Mouse (Mus musculus) hindbrain, embryonic 11.5 days (tissue): ENCODE results near the gene Cnot6. TPM values are rescaled to one million over a fixed set of nuclear protein-coding genes. Genes with fewer than 3 reads are reported as not detected.
A peak's percentile ranks its signal among the peaks of the same experiment; 100 is the strongest.

ENCODE experiments used
- ATAC-seq: fragments of 200-750 bp; cut with Nextera tagmentation; 2 replicates; pipeline ENCODE4 v1.8.0; 2017; ENCODE audit warnings: mild to moderate bottlenecking, moderate TSS enrichment, moderate library complexity; ENCODE audit not compliant: low FRiP score
- DNase-seq: peaks from one replicate; pipeline ENCODE4 v3.0.0-alpha.2; 2015; ENCODE audit warnings: low spot score
- H3K27ac ChIP-seq: fragments of 300-500 bp; sonication (generic); 2 replicates; pipeline ENCODE4 v1.5.1; 2014; ENCODE audit warnings: mild to moderate bottlenecking, low read depth, low read length
- H3K27me3 ChIP-seq: fragments of 300-500 bp; sonication (generic); 2 replicates; pipeline ENCODE4 v1.6.1; 2014; ENCODE audit warnings: mild to moderate bottlenecking, low read length, moderate library complexity, mixed read lengths; ENCODE audit not compliant: control insufficient read depth, insufficient read depth
- H3K36me3 ChIP-seq: fragments of 300-500 bp; sonication (generic); 2 replicates; pipeline ENCODE4 v1.6.1; 2014; ENCODE audit warnings: mild to moderate bottlenecking, low read length, moderate library complexity, mixed read lengths; ENCODE audit not compliant: control insufficient read depth, insufficient read depth
- H3K4me1 ChIP-seq: fragments of 300-500 bp; sonication (generic); replicated peaks from 2 replicates; pipeline ENCODE4 v1.6.1; 2014; ENCODE audit warnings: low read length, mixed read lengths; ENCODE audit not compliant: control insufficient read depth, insufficient read depth
- H3K4me2 ChIP-seq: fragments of 300-500 bp; sonication (generic); replicated peaks from 2 replicates; pipeline ENCODE4 v1.6.1; 2014; ENCODE audit warnings: mild to moderate bottlenecking, low read depth, low read length
- H3K4me3 ChIP-seq: fragments of 300-500 bp; sonication (generic); 2 replicates; pipeline ENCODE4 v1.5.1; 2014; ENCODE audit warnings: low read depth, low read length
- H3K9ac ChIP-seq: fragments of 300-500 bp; sonication (generic); 2 replicates; pipeline ENCODE4 v1.6.1; 2014; ENCODE audit warnings: low read depth, low read length
- H3K9me3 ChIP-seq: fragments of 300-500 bp; sonication (generic); 2 replicates; pipeline ENCODE4 v1.6.1; 2016; ENCODE audit warnings: low read length; ENCODE audit not compliant: control insufficient read depth
- WGBS: fragments of 180-500 bp; shearing (Covaris S2); extraction: QIAGEN DNeasy Blood & Tissue Kit; methylation state at CpG from one replicate; pipeline ENCODE4 v1.1.7; 2014; 5-methylcytosine and 5-hydroxymethylcytosine counted together
- polyA plus RNA-seq: library from polyadenylated mRNA; unstranded; fragments of >200 nt; fragmentation: Nextera tagmentation; extraction: Ambion mirVana; gene quantifications from 2 replicates; pipeline ENCODE4 v1.2.1, GENCODE M21; 2014

The Cnot6 gene
- polyA plus RNA-seq, 1 experiment from 2014 or later = 65.3 TPM

DNA sequence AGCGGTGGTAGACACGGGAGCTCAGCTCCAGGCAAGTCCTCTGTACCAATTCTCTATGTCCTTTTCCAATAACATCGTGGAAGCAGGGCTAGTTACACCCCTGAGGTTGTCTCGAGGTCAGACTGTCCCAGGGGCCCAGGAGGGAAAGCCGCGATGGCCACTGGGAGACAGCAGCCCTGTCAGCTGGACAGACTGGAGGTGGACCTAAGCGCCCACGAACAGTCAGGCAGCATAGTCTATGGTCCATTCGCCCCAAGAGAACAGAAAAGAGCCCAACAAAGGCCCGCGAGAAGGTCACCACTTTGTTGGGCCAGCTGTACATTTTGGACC is 59.5 kb downstream of the Cnot6 start:
- Histone ChIP-seq H3K36me3 (no peaks in the 10 kb centered on the region), H3K4me3 (no peak overlapping the region), H3K9me3 (no peaks in the 10 kb centered on the region), H3K4me2 (no peak overlapping the region), H3K27me3 (no peaks in the 10 kb centered on the region), H3K9ac (no peak overlapping the region), H3K4me1 (no peaks in the 10 kb centered on the region), H3K27ac (no peak overlapping the region)
- WGBS = 44% methylated on average over 11 of the region's 11 CpGs
- ATAC-seq = peak; percentile 31; the same call in 1 of the 2 replicates
- DNase-seq = peak; percentile 35

- no peak overlapping the region for H3K4me2 ChIP-seq
- H3K4me3 ChIP-seq = no peak overlapping the region
- DNase-seq (peak; percentile 91), ATAC-seq (peak; percentile 68; the same call in 1 of the 2 replicates)
- WGBS = 26% methylated on average over 19 of the region's 19 CpGs
- no peaks in the 10 kb centered on the region for H3K9me3 ChIP-seq
- H3K27ac ChIP-seq = no peak overlapping the region
- no peaks in the 10 kb centered on the region for H3K4me1 ChIP-seq
- no peaks in the 10 kb centered on the region for H3K36me3 ChIP-seq
- no peaks in the 10 kb centered on the region for H3K27me3 ChIP-seq
- H3K9ac ChIP-seq = no peak overlapping the region
Observed at GRCm38 (mm10) chr11:49652401-49653078, 60.0 kb downstream of the Cnot6 start.

DNA sequence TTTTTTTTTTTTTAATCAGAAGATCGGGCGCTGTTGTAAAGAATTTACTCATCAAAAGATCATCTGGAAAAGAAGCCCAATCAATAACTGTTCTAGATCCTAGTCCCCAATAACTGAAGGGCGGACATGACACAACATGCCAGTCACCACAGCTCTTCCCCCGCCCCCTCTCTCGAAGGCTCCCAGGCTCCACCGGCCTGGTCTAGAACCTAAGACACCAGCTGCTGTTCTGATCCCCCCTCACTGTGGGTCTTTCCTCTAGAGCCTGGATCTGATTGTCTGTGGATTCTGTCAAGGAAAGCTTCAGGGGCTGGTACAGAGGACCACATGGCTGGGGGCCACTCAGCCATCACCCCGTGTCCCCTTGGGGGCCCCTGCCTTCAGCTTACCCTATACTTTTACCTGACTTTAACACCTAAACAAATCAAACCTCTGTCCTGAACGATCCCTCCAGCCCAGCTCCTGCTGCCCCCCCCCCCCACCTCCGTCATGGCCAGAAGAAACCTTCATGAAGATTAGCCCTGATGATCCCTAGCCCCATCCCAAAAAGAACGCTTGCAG is 60.7 kb downstream of the Cnot6 start:
- H3K36me3 ChIP-seq = no peaks in the 10 kb centered on the region
- DNase-seq (no peak), ATAC-seq (no peak)
- WGBS = 87% methylated on average over 10 of the region's 10 CpGs
- no peak overlapping the region for H3K9ac ChIP-seq
- H3K27ac ChIP-seq = no peak overlapping the region
- no peaks in the 10 kb centered on the region for H3K27me3 ChIP-seq
- H3K4me1 ChIP-seq = no peaks in the 10 kb centered on the region
- H3K4me2 ChIP-seq = no peak overlapping the region
- H3K4me3 ChIP-seq = no peak overlapping the region
- no peaks in the 10 kb centered on the region for H3K9me3 ChIP-seq

DNA sequence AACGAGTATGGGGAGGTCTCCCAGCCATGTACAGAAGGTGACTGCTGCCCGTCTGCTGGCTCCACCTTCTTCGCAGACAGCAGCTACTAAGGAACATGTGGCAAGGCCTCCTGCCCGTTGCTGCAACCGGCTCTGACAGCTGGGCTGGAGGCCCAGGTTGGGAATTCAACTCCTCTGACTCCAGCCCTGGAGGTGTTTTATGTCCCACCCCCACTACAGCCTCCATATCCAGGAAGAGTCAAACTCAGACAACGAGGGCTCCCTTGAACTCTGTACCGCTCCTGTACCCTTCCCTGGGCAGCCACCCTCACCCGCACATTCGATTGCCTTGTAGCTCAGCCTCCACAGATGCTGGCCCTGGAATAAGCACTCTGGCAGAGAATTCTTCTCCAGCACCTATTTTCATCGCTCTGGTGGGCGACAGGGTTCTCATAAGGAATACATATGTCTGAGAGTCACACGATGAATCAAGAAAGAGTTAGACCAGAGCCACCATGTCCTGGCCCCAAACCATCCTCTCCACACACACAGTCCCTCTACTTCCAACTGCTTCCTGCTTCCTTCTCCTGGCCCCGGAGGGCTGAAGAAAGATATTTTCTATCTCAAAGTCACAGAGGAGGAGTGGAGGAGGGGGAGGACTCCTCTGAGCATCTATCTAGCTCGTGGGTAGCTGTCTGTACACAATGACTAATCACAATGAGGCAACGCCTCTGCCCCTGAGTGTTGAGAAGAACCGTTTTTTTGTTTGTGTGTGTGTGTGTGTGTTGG is 61.3 kb downstream of the Cnot6 start:
- ATAC-seq (no peak), DNase-seq (no peak)
- H3K27me3 ChIP-seq = no peaks in the 10 kb centered on the region
- WGBS = 73% methylated on average over 16 of the region's 16 CpGs
- no peak overlapping the region for H3K27ac ChIP-seq
- H3K4me1 ChIP-seq = no peaks in the 10 kb centered on the region
- no peak overlapping the region for H3K4me3 ChIP-seq
- no peaks in the 10 kb centered on the region for H3K36me3 ChIP-seq
- H3K9ac ChIP-seq = no peak overlapping the region
- H3K4me2 ChIP-seq = no peak overlapping the region
- no peaks in the 10 kb centered on the region for H3K9me3 ChIP-seq

DNA sequence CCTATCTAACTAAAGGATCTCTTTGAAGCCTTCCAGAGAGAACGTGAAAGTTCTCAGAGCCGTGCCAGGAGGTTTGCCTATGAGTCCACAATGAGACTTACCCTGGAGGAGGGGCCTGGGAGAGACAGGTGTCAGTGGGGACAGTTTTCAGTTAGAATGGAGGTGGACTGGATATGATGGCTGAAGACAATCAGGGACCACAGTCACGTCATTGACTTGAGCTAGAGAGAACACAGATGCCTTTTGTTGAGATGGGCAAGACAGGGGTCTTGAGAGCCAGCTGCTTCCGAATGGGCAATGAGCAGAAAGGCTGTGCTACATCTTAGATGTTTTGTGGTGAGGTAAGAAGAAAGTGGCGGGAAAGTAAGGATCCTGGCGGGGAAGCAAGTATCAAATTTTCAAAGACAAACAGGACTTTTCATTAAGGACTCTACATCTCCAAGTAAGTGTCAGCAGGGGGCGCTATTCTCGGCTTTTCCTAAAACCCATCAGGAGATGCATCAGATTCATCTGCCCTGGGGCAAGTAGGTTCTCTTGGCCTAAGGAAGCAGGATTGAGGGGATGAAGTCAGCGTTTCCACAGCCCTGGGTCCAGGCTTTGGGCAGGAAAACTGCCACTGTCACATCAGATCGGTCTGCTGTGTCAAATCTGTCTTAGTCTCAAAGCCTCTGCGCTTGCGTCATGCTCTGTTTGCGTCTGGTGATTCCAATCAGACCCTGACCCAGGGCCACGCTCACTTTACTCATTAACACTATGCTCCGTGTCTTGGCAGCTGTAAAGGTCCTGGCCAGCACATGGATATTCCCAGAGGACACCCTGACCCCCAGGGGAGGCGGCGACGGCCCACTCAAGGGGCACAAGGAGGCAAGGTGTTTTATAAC is 62.2 kb downstream of the Cnot6 start:
- Histone ChIP-seq H3K36me3 (no peaks in the 10 kb centered on the region), H3K4me1 (no peaks in the 10 kb centered on the region), H3K27me3 (no peaks in the 10 kb centered on the region), H3K9ac (no peak overlapping the region), H3K4me3 (no peak overlapping the region), H3K27ac (no peak overlapping the region), H3K4me2 (no peak overlapping the region), H3K9me3 (no peaks in the 10 kb centered on the region)
- 60% methylated on average over 18 of the region's 18 CpGs for WGBS
- no peak for ATAC-seq
- peak; percentile 72 for DNase-seq

GRCm38 (mm10) chr11:49645677-49646076 is 66.8 kb downstream of the Cnot6 start:
- no peak overlapping the region for H3K27ac ChIP-seq
- WGBS = 62% methylated on average over 8 of the region's 8 CpGs
- H3K36me3 ChIP-seq = no peaks in the 10 kb centered on the region
- DNase-seq = no peak
- H3K9me3 ChIP-seq = no peaks in the 10 kb centered on the region
- H3K4me1 ChIP-seq = no peaks in the 10 kb centered on the region
- no peaks in the 10 kb centered on the region for H3K27me3 ChIP-seq
- H3K4me2 ChIP-seq = no peak overlapping the region
- no peak overlapping the region for H3K9ac ChIP-seq
- H3K4me3 ChIP-seq = no peak overlapping the region
- ATAC-seq = no peak

DNA sequence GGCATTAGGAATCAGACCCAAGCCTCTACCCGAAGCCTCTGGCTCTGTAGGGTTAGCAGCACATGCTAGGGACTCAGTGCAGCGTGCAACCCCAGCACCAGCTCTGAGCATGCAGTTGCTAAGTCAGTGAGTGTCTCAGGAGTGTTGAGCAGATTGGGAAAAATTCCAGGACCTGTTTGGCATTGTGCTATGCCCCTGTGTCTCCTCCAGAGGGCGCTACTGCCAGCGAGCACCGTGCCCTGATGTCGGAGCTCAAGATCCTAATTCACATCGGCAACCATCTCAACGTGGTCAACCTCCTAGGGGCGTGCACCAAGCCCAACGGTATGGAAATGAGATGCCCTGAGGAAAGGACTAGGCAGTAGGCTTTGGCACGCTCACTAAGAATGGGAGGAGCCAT is 76.1 kb downstream of the Cnot6 start:
- Histone ChIP-seq H3K4me2 (peak overlapping the region; percentile 17; the same call in 1 of the 2 replicates), H3K27me3 (peaks cover 35% of the 10 kb centered on the region), H3K4me3 (no peak overlapping the region), H3K36me3 (no peaks in the 10 kb centered on the region), H3K27ac (no peak overlapping the region), H3K9me3 (no peaks in the 10 kb centered on the region), H3K4me1 (peaks cover 3% of the 10 kb centered on the region; the same call in 1 of the 2 replicates), H3K9ac (no peak overlapping the region)
- ATAC-seq (0 out of 2 replicates have a peak, but pooled peaks have one; percentile 34), DNase-seq (peak; percentile 35)
- whole genome bisulfite sequencing = 4% methylated on average over 11 of the region's 11 CpGs

GRCm38 (mm10) chr11:49635671-49636070 is 76.9 kb downstream of the Cnot6 start:
- peaks cover 35% of the 10 kb centered on the region for H3K27me3 ChIP-seq

More at GRCm38 (mm10) chr11:49635671-49636070, 76.9 kb downstream of the Cnot6 start:
- no peak for DNase-seq
- Histone ChIP-seq H3K4me2 (no peak overlapping the region), H3K27ac (no peak overlapping the region), H3K4me3 (no peak overlapping the region), H3K9me3 (no peaks in the 10 kb centered on the region), H3K4me1 (peaks cover 3% of the 10 kb centered on the region; the same call in 1 of the 2 replicates), H3K36me3 (no peaks in the 10 kb centered on the region), H3K9ac (no peak overlapping the region)
- ATAC-seq = no peak
- 66% methylated on average over 6 of the region's 6 CpGs for WGBS
